Mouse (Mus musculus) midbrain, embryonic 15.5 days (tissue): Measurements from ENCODE around the gene Lrmda. TPM values are rescaled to one million over a fixed set of nuclear protein-coding genes. Genes with fewer than 3 reads are reported as not detected.

Experiments used
- ATAC-seq: fragments of 200-750 bp; cut with Nextera tagmentation; replicated peaks from 2 replicates; pipeline ENCODE4 v1.8.0; 2017; ENCODE audit warnings: moderate TSS enrichment
- H3K27ac ChIP-seq: fragments of 300-500 bp; sonication (generic); 2 replicates; pipeline ENCODE4 v1.5.1; 2015; ENCODE audit warnings: mild to moderate bottlenecking, inconsistent platforms
- H3K27me3 ChIP-seq: fragments of 300-500 bp; sonication (generic); replicated peaks from 2 replicates; pipeline ENCODE4 v1.6.1; 2015; ENCODE audit warnings: inconsistent platforms
- H3K36me3 ChIP-seq: fragments of 300-500 bp; sonication (generic); replicated peaks from 2 replicates; pipeline ENCODE4 v1.6.1; 2015; ENCODE audit warnings: inconsistent platforms
- H3K4me1 ChIP-seq: fragments of 300-500 bp; sonication (generic); 2 replicates; pipeline ENCODE4 v1.6.1; 2015; ENCODE audit warnings: inconsistent platforms
- H3K4me2 ChIP-seq: fragments of 300-500 bp; sonication (generic); 2 replicates; pipeline ENCODE4 v1.6.1; 2015; ENCODE audit warnings: inconsistent platforms, mild to moderate bottlenecking, moderate library complexity
- H3K4me3 ChIP-seq: fragments of 300-500 bp; sonication (generic); 2 replicates; pipeline ENCODE4 v1.5.1; 2015; ENCODE audit warnings: mild to moderate bottlenecking, inconsistent platforms
- H3K9ac ChIP-seq: fragments of 300-500 bp; sonication (generic); 2 replicates; pipeline ENCODE4 v1.6.1; 2015; ENCODE audit warnings: mild to moderate bottlenecking, inconsistent platforms
- H3K9me3 ChIP-seq: fragments of 300-500 bp; sonication (generic); 2 replicates; pipeline ENCODE4 v1.6.1; 2016; ENCODE audit warnings: inconsistent platforms
- whole genome bisulfite sequencing: fragments of 180-500 bp; shearing (Covaris S2); methylation state at CpG from one replicate; pipeline ENCODE4 v1.1.7; 2015; ENCODE audit warnings: mixed read lengths; 5-methylcytosine and 5-hydroxymethylcytosine counted together
- polyA plus RNA-seq: library from polyadenylated mRNA; unstranded; fragments of >200 nt; fragmentation: Nextera tagmentation; extraction: Ambion mirVana; gene quantifications from 2 replicates; pipeline ENCODE4 v1.2.1, GENCODE M21; 2015

The Lrmda gene
- polyA plus RNA-seq, 1 experiment from 2014 or later, result 0.31 TPM

DNA sequence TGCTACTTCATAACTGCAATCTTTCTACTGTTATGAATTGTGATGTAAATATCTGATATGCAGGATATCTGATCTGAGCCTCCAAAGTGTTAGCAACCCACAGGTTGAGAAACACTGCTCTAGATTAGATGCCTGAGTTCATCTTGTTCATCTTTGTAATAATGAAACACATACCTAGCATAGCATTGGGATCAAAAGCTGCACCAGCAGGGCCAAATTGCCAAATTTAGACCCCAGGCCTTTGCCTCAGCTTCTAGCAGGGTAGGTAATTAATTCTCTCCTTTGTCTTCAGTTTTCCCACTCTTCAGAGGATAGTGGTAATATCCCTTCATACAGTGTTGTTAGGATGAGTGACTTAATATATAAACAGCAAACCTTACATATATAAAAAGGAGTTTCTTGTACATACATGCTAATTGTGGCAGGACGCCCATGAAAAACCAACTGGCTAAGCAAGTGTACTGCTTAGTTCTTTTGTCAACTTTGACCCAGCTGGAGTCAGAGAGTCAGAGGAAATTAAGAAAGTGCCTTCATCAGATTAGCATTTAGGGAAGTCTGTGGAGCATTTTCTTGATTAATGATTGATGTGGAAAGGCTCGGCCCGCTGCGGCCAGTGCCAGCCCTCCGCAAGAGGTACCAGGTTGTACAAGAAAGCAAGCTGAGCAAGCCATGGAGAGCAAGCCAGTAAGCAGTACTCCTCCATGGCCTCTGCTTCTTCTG is 315.7 kb downstream of the Lrmda start:
- H3K9me3 ChIP-seq, result no peaks in the 10 kb centered on the region
- no peak overlapping the region for H3K27ac ChIP-seq
- H3K9ac ChIP-seq, result no peak overlapping the region
- WGBS, result 96% methylated on average over 5 of the region's 5 CpGs
- ATAC-seq, result no peak
- H3K4me1 ChIP-seq, result no peaks in the 10 kb centered on the region
- H3K36me3 ChIP-seq, result no peaks in the 10 kb centered on the region
- H3K4me2 ChIP-seq, result no peak overlapping the region
- 0 out of 2 replicates have a peak, but pooled peaks cover 3% of the 10 kb centered on the region for H3K27me3 ChIP-seq
- no peak overlapping the region for H3K4me3 ChIP-seq

DNA sequence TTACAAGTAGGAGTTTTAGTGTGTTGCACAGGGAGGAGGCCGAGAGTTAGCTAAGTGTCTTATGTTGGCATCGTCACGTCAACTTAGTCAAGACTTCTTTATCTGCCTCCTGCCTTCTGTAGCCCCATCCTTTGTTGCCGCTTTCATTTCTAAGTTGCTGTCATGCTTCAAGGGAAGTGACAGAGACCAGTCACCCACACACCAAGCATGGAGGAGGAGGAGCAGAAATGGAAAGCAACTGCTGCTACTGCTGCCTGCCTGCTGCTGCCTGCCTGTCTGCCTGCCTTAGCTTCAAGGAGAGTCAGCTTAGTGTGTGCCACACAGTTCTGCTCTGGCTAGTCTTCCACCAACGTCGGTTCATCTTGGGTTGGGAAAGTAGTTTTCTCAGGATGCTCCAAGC is 319.7 kb downstream of the Lrmda start:
- no peak overlapping the region for H3K9ac ChIP-seq
- no peak overlapping the region for H3K4me3 ChIP-seq
- H3K27me3 ChIP-seq, result no peaks in the 10 kb centered on the region; the same call in 1 of the 2 replicates
- no peak for ATAC-seq
- H3K4me1 ChIP-seq, result no peaks in the 10 kb centered on the region; the same call in 1 of the 2 replicates
- H3K4me2 ChIP-seq, result no peak overlapping the region
- WGBS, result 74% methylated on average over 6 of the region's 6 CpGs
- H3K27ac ChIP-seq, result no peak overlapping the region
- H3K36me3 ChIP-seq, result no peaks in the 10 kb centered on the region
- no peaks in the 10 kb centered on the region for H3K9me3 ChIP-seq

DNA sequence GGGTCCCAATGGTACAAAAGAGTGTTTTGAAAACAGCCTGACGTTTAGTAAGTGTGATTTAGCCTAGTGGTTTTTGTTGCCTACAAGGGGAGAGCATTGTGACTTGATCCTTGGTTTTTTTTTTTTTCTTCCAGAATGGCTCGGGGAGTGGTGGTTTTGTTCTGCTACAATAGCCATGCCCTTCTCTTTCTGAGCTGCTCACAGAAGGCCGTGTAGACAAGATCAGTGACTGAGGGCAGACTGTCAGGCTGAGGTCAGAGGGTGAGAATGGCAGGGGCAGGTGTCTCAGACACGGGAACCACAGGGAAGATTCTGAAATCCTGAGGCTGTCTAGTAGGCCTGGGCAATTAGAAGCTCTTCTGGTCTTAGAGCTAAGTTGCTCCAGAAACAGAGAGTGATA is 323.8 kb downstream of the Lrmda start:
- H3K9ac ChIP-seq, result no peak overlapping the region
- ATAC-seq, result no peak
- H3K4me3 ChIP-seq, result no peak overlapping the region
- no peaks in the 10 kb centered on the region; the same call in none of the 2 replicates for H3K27me3 ChIP-seq
- H3K4me2 ChIP-seq, result no peak overlapping the region
- H3K27ac ChIP-seq, result no peak overlapping the region
- 15% methylated on average over 4 of the region's 4 CpGs for WGBS
- H3K36me3 ChIP-seq, result no peaks in the 10 kb centered on the region
- no peaks in the 10 kb centered on the region; the same call in 1 of the 2 replicates for H3K4me1 ChIP-seq
- H3K9me3 ChIP-seq, result no peaks in the 10 kb centered on the region

DNA sequence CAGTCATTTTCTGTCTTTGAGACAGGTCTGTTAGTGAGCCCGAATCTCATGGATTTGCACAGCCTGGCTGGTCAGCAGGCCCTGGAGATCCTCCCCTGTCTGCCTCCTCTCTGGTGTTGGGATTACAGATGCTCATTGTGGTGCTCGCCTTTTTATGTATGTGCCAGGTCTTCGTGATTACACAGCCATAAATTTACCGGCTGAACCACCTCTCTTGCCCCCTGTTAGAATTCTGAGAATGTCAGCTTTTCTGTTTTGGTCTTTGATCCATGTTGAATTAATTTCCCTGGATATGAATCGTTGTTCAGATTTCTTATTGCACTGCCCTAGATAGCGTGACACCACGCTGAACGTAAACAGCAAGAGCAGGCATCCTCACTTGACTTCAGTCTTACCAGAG is 325.7 kb downstream of the Lrmda start:
- Histone ChIP-seq H3K4me2 (no peak overlapping the region), H3K4me1 (no peaks in the 10 kb centered on the region; the same call in 1 of the 2 replicates), H3K4me3 (no peak overlapping the region), H3K27ac (no peak overlapping the region), H3K36me3 (no peaks in the 10 kb centered on the region), H3K27me3 (no peaks in the 10 kb centered on the region; the same call in none of the 2 replicates), H3K9ac (no peak overlapping the region), H3K9me3 (no peaks in the 10 kb centered on the region)
- WGBS, result 57% methylated on average over 8 of the region's 8 CpGs
- no peak for ATAC-seq

DNA sequence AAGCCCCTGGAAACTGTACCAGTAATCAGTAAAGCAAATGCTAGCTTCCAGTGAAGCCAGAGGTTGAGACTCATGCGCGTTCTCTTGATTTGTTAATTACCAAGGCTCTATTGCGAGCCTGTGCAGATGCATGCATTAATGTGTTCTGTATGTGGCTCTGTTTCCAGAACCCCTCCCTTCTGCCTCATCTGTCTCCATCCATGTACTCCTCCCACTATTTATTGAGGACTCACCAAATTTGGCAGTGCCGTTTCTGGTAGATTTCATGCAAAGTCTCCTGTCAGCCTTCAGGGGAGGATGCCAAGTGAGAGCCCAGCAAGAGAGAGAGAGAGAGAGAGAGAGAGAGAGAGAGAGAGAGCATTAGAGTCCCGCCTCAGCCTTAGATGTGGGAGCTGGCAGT is 334.1 kb downstream of the Lrmda start:
- H3K27me3 ChIP-seq, result no peaks in the 10 kb centered on the region; the same call in 1 of the 2 replicates
- no peak overlapping the region for H3K4me3 ChIP-seq
- no peaks in the 10 kb centered on the region for H3K9me3 ChIP-seq
- H3K27ac ChIP-seq, result no peak overlapping the region
- no peak overlapping the region for H3K4me2 ChIP-seq
- peaks cover 6% of the 10 kb centered on the region for H3K4me1 ChIP-seq
- no peak for ATAC-seq
- H3K36me3 ChIP-seq, result no peaks in the 10 kb centered on the region
- WGBS, result 55% methylated on average over 5 of the region's 5 CpGs
- H3K9ac ChIP-seq, result no peak overlapping the region

DNA sequence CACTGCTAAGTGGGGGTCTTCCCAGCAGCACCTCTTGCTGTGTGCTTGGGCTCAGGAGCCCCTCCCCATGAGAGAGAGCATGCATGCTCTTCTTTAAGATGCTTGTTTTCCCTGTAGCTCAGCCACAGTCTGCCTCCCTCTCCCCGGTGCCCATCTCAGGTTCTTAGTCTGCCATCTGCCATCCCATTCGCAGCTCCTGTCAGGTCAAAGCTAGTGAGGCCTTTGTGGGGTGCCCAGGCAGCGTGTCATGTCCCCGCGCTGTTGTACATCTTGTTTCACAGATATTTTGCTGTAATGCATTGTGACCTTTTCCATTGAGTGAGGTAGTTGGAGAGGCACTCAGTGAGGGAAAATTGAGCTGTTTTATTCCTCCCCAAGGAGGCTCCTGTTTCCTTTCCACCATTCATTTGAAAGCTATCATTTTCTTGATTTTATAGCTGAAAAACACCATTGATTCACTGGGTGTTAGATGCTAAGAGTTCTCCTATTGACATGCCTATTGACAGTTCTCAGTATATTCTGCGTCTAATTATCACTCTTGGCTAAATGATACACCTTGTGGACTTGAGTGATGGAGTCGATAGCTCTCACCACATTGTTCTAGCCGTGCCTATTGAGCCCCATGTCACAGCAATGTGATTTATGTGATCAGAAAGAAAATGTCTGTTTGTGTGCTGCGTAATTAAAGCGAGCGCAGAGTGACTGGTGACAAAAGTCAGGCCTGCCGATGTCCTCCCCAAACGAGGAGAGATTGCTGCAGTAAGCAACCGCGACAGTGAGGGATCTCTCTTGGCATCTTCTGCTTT is 335.5 kb downstream of the Lrmda start:
- H3K4me1 ChIP-seq, result peaks cover 9% of the 10 kb centered on the region
- ATAC-seq, result no peak
- H3K27ac ChIP-seq, result no peak overlapping the region
- H3K4me2 ChIP-seq, result no peak overlapping the region
- 53% methylated on average over 15 of the region's 15 CpGs for WGBS
- H3K9me3 ChIP-seq, result no peaks in the 10 kb centered on the region
- H3K36me3 ChIP-seq, result no peaks in the 10 kb centered on the region
- H3K9ac ChIP-seq, result no peak overlapping the region
- no peak overlapping the region for H3K4me3 ChIP-seq
- no peaks in the 10 kb centered on the region; the same call in 1 of the 2 replicates for H3K27me3 ChIP-seq

DNA sequence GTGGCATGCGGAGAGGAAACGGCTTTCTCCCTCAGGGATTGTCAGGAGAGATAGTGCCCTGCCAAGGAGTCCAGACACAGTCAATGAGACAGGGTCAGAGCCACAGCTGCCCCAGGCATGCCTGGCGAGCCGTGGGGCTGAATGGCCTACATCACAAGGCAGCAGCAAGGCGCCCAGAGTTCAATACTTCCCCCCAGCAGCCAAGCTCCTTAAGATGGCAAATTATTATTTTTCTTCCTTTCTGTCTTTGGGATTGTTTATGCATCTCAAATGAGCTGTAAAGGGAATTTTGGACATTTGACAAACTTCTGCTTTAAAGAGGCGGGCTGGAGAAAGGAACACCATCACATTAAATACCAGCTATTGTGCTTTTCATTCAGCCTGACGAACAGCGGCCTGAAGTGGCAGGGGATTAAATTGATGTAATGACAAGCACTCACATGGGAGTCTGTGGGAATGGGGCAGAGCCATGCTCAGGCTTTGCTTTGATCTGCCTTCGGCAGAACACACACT is 338.5 kb downstream of the Lrmda start:
- ATAC-seq, result no peak
- no peak overlapping the region for H3K4me3 ChIP-seq
- H3K4me1 ChIP-seq, result peaks cover 9% of the 10 kb centered on the region
- H3K9me3 ChIP-seq, result no peaks in the 10 kb centered on the region
- H3K27ac ChIP-seq, result no peak overlapping the region
- H3K36me3 ChIP-seq, result no peaks in the 10 kb centered on the region
- 9% methylated on average over 9 of the region's 9 CpGs for whole genome bisulfite sequencing
- H3K9ac ChIP-seq, result no peak overlapping the region
- H3K4me2 ChIP-seq, result no peak overlapping the region
- no peaks in the 10 kb centered on the region; the same call in 1 of the 2 replicates for H3K27me3 ChIP-seq

DNA sequence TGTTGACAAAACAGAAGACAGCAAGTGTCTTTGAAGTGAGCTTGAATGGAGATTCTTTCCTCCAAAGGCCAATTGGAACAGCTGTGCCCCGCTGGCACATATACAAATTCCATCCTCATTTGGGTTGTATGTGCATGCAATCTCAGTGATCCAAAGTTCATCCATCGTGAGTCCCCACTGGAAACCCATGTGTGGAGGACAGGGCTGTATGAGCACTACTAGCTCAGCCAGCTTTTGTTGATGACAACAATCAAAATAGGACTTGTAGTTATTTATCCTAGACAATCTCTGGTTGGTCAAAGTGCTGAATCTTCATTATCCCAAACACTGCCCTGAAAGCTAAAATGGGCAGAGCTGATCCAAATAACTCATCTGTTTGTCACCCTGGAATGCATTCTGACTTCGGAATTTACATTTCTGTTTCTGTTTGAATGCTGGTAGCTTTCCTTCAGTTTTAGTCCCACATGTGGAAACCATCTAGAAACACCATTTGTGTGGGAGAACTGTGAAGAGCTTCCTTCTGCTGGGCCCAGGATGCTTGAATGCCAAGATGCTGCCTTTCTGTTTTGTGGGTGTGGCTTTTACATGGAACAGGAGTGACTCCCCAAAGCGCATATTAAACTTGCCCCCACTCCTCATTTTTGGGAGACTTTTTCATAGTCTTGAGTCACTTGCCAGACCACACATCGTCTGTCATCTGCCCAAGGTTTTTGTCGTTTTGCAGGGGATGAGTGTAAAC is 344.7 kb downstream of the Lrmda start:
- Histone ChIP-seq H3K4me3 (no peak overlapping the region), H3K27me3 (no peaks in the 10 kb centered on the region), H3K27ac (no peak overlapping the region), H3K9me3 (no peaks in the 10 kb centered on the region), H3K4me1 (no peaks in the 10 kb centered on the region; the same call in 1 of the 2 replicates), H3K9ac (no peak overlapping the region), H3K36me3 (no peaks in the 10 kb centered on the region), H3K4me2 (no peak overlapping the region)
- no peak for ATAC-seq
- 80% methylated on average over 6 of the region's 6 CpGs for WGBS

DNA sequence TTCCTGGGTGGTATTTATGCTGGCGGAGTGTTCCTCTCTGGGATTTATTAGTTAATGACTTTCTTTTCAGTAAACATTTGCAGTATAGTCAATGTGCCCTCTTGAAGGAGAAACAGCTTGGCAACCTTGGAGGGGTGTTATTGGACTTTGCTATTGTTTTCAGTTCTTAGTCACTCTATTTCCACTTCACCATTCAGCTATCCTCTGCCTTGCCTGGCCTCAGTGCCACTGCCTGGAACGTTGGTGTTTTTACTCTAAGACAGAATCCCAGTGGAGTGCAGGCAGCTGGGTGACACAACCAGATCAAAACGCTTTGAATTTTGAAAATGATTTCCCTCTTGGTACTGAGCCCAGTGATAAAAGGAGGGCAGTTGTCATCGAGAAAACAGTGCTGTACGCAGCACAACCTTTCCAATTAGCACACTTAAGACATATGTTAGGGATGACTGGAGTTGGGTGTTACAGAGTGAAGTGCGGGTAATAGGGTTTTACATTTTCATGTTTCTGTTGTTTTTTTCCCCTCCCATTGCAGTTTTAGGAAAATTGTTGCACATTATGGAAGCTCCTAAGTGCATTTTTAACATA is 345.4 kb downstream of the Lrmda start:
- H3K27me3 ChIP-seq, result no peaks in the 10 kb centered on the region
- H3K4me3 ChIP-seq, result no peak overlapping the region
- no peak overlapping the region for H3K4me2 ChIP-seq
- no peak overlapping the region for H3K27ac ChIP-seq
- H3K9me3 ChIP-seq, result no peaks in the 10 kb centered on the region
- H3K36me3 ChIP-seq, result no peaks in the 10 kb centered on the region
- ATAC-seq, result no peak
- H3K9ac ChIP-seq, result no peak overlapping the region
- 58% methylated on average over 6 of the region's 6 CpGs for WGBS
- H3K4me1 ChIP-seq, result no peaks in the 10 kb centered on the region; the same call in 1 of the 2 replicates

DNA sequence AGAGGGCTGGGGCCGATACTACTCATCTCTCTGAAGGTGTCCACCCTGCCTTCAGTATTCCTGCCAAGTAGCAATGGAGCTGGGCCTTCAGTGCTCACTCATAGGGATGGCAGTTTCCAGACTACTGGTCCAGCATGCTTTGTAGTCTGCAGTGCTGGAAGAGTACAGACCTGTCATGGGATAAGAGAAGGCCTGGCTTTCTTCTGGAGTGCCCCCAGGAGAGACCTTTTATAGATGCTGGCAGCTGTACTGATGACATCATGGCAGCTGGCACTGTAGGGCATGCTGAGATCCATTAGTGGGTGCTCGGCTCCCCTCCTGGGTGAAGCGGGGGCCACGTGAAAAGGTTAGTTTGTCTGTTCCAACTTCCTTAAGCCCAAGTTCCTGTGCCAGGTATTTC is 348.1 kb downstream of the Lrmda start:
- Histone ChIP-seq H3K4me1 (no peaks in the 10 kb centered on the region; the same call in 1 of the 2 replicates), H3K27ac (no peak overlapping the region), H3K9ac (no peak overlapping the region), H3K9me3 (no peaks in the 10 kb centered on the region), H3K36me3 (no peaks in the 10 kb centered on the region), H3K4me3 (no peak overlapping the region), H3K27me3 (no peaks in the 10 kb centered on the region), H3K4me2 (no peak overlapping the region)
- WGBS, result 82% methylated on average over 4 of the region's 4 CpGs
- no peak for ATAC-seq

DNA sequence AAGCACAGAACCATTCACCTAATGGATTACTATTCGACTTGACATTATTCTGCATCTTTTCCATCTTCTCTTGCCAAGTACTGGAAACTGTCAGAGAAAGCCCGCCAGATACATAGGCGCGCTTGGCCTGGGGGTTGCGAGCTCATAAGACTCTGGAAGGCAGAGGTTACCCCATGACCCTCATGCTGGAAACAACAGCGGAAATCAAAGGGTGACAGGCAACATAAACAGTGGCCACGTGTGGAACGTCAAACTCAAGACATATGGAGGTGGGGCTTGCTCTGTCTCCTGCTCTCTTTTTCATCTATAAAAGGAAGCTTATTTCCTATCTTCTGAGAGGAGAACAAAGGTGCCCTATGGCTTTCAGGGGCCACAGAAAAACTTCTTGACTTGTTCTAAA is 351.6 kb downstream of the Lrmda start:
- Histone ChIP-seq H3K27ac (no peak overlapping the region), H3K4me3 (no peak overlapping the region), H3K4me1 (no peaks in the 10 kb centered on the region), H3K4me2 (no peak overlapping the region), H3K9ac (no peak overlapping the region), H3K36me3 (no peaks in the 10 kb centered on the region), H3K9me3 (no peaks in the 10 kb centered on the region), H3K27me3 (no peaks in the 10 kb centered on the region)
- 82% methylated on average over 8 of the region's 8 CpGs for WGBS
- ATAC-seq, result no peak
